Mouse (Mus musculus): ENCODE measurements at regions not wholly inside any gene's neighbourhood (a gene's known extent, or its start where the extent isn't known, plus 50 kb on each side); places are given as distances from the start of the nearest gene placed in this dataset.

- WGBS = 79% methylated on average over 4 of the region's 4 CpGs
- H3K4me3 ChIP-seq = no peak overlapping the region
- no peak for ATAC-seq (replicated peaks)
- 0 out of 2 replicates have a peak, but pooled peaks cover 5% of the 10 kb centered on the region for H3K4me1 ChIP-seq
- no peak overlapping the region for H3K9ac ChIP-seq (replicated peaks)
- H3K4me2 ChIP-seq (replicated peaks) = no peak overlapping the region
- no peak overlapping the region for H3K27ac ChIP-seq (replicated peaks)
- no peaks in the 10 kb centered on the region for H3K9me3 ChIP-seq
- H3K36me3 ChIP-seq = no peaks in the 10 kb centered on the region
- no peaks in the 10 kb centered on the region for H3K27me3 ChIP-seq
Measured at GRCm38 (mm10) chr1:69470614-69471250, 216.3 kb downstream of the Ikzf2 start.

GRCm38 (mm10) chr1:69469158-69469901, 217.7 kb downstream of the Ikzf2 start:
- 89% methylated on average over 8 of the region's 8 CpGs for WGBS
- H3K4me2 ChIP-seq (replicated peaks) = no peak overlapping the region
- ATAC-seq (replicated peaks) = no peak
- no peak overlapping the region for H3K9ac ChIP-seq (replicated peaks)
- H3K4me1 ChIP-seq = 0 out of 2 replicates have a peak, but pooled peaks cover 5% of the 10 kb centered on the region
- H3K27me3 ChIP-seq = no peaks in the 10 kb centered on the region
- no peak overlapping the region for H3K27ac ChIP-seq (replicated peaks)
- no peaks in the 10 kb centered on the region for H3K9me3 ChIP-seq
- H3K36me3 ChIP-seq = no peaks in the 10 kb centered on the region
- no peak overlapping the region for H3K4me3 ChIP-seq

- no peaks in the 10 kb centered on the region for H3K36me3 ChIP-seq
- no peak overlapping the region for H3K4me2 ChIP-seq (replicated peaks)
- 0 out of 2 replicates have a peak, but pooled peaks cover 5% of the 10 kb centered on the region for H3K4me1 ChIP-seq
- H3K9ac ChIP-seq (replicated peaks) = no peak overlapping the region
- H3K9me3 ChIP-seq = no peaks in the 10 kb centered on the region
- no peak overlapping the region for H3K4me3 ChIP-seq
- 9% methylated on average over 5 of the region's 5 CpGs for WGBS
- H3K27me3 ChIP-seq = no peaks in the 10 kb centered on the region
- peak; percentile 46 for ATAC-seq (replicated peaks)
- no peak overlapping the region for H3K27ac ChIP-seq (replicated peaks)
Measured at GRCm38 (mm10) chr1:69466534-69467275, 220.3 kb downstream of the Ikzf2 start.

GRCm38 (mm10) chr1:69461191-69461590, 225.9 kb downstream of the Ikzf2 start:
- WGBS = 71% methylated on average over 3 of the region's 3 CpGs
- ATAC-seq (replicated peaks) = no peak

GRCm38 (mm10) chr1:69459899-69460298, 227.1 kb downstream of the Ikzf2 start:
- Histone ChIP-seq H3K4me3 (no peak overlapping the region), H3K4me2 (replicated peaks) (no peak overlapping the region), H3K9ac (replicated peaks) (no peak overlapping the region), H3K36me3 (no peaks in the 10 kb centered on the region), H3K9me3 (no peaks in the 10 kb centered on the region), H3K4me1 (no peaks in the 10 kb centered on the region), H3K27ac (replicated peaks) (no peak overlapping the region), H3K27me3 (no peaks in the 10 kb centered on the region)
- ATAC-seq (replicated peaks) = no peak

More at GRCm38 (mm10) chr1:69461191-69461590, 225.9 kb downstream of the Ikzf2 start:
- H3K9me3 ChIP-seq = no peaks in the 10 kb centered on the region
- no peak overlapping the region for H3K27ac ChIP-seq (replicated peaks)
- no peaks in the 10 kb centered on the region for H3K36me3 ChIP-seq
- H3K9ac ChIP-seq (replicated peaks) = no peak overlapping the region
- no peak overlapping the region for H3K4me2 ChIP-seq (replicated peaks)
- no peaks in the 10 kb centered on the region for H3K27me3 ChIP-seq
- H3K4me3 ChIP-seq = no peak overlapping the region
- no peaks in the 10 kb centered on the region for H3K4me1 ChIP-seq

- Histone ChIP-seq H3K9me3 (no peaks in the 10 kb centered on the region), H3K4me2 (replicated peaks) (no peak overlapping the region), H3K4me3 (no peak overlapping the region), H3K36me3 (no peaks in the 10 kb centered on the region), H3K27ac (replicated peaks) (no peak overlapping the region), H3K27me3 (no peaks in the 10 kb centered on the region), H3K9ac (replicated peaks) (no peak overlapping the region), H3K4me1 (no peaks in the 10 kb centered on the region)
- ATAC-seq (replicated peaks) = no peak
Measured at GRCm38 (mm10) chr1:69457471-69457870, 229.6 kb downstream of the Ikzf2 start.

- ATAC-seq (replicated peaks) = no peak
- 93% methylated on average over 3 of the region's 3 CpGs for WGBS
- Histone ChIP-seq H3K9ac (replicated peaks) (no peak overlapping the region), H3K4me2 (replicated peaks) (no peak overlapping the region), H3K27me3 (no peaks in the 10 kb centered on the region), H3K4me3 (no peak overlapping the region), H3K9me3 (no peaks in the 10 kb centered on the region), H3K4me1 (no peaks in the 10 kb centered on the region), H3K36me3 (no peaks in the 10 kb centered on the region), H3K27ac (replicated peaks) (no peak overlapping the region)
Measured at GRCm38 (mm10) chr1:69453991-69454390, 233.1 kb downstream of the Ikzf2 start.

GRCm38 (mm10) chr1:69452910-69453309, 234.1 kb downstream of the Ikzf2 start:
- Histone ChIP-seq H3K4me1 (no peaks in the 10 kb centered on the region), H3K9me3 (no peaks in the 10 kb centered on the region), H3K9ac (replicated peaks) (no peak overlapping the region), H3K27ac (replicated peaks) (no peak overlapping the region), H3K36me3 (no peaks in the 10 kb centered on the region), H3K4me2 (replicated peaks) (no peak overlapping the region), H3K27me3 (no peaks in the 10 kb centered on the region), H3K4me3 (no peak overlapping the region)
- ATAC-seq (replicated peaks) = no peak

GRCm38 (mm10) chr1:69450455-69450854, 236.6 kb downstream of the Ikzf2 start:
- H3K36me3 ChIP-seq = no peaks in the 10 kb centered on the region
- WGBS = 72% methylated on average over 2 of the region's 2 CpGs

GRCm38 (mm10) chr1:69447276-69447675, 239.8 kb downstream of the Ikzf2 start:
- no peak overlapping the region for H3K27ac ChIP-seq (replicated peaks)
- 60% methylated on average over 5 of the region's 5 CpGs for WGBS

More at GRCm38 (mm10) chr1:69450455-69450854, 236.6 kb downstream of the Ikzf2 start:
- H3K27ac ChIP-seq (replicated peaks) = no peak overlapping the region
- no peak overlapping the region for H3K4me2 ChIP-seq (replicated peaks)
- H3K9ac ChIP-seq (replicated peaks) = no peak overlapping the region
- H3K9me3 ChIP-seq = no peaks in the 10 kb centered on the region
- no peaks in the 10 kb centered on the region for H3K27me3 ChIP-seq
- no peak overlapping the region for H3K4me3 ChIP-seq
- ATAC-seq (replicated peaks) = no peak
- no peaks in the 10 kb centered on the region for H3K4me1 ChIP-seq

GRCm38 (mm10) chr1:69444722-69445121, 242.3 kb downstream of the Ikzf2 start:
- Histone ChIP-seq H3K4me3 (no peak overlapping the region), H3K27ac (replicated peaks) (no peak overlapping the region), H3K9ac (replicated peaks) (no peak overlapping the region), H3K36me3 (no peaks in the 10 kb centered on the region), H3K9me3 (no peaks in the 10 kb centered on the region), H3K4me1 (no peaks in the 10 kb centered on the region), H3K27me3 (no peaks in the 10 kb centered on the region), H3K4me2 (replicated peaks) (no peak overlapping the region)
- ATAC-seq (replicated peaks) = no peak
- 68% methylated on average over 4 of the region's 4 CpGs for WGBS

More at GRCm38 (mm10) chr1:69447276-69447675, 239.8 kb downstream of the Ikzf2 start:
- Histone ChIP-seq H3K27me3 (no peaks in the 10 kb centered on the region), H3K9me3 (no peaks in the 10 kb centered on the region), H3K9ac (replicated peaks) (no peak overlapping the region), H3K4me1 (no peaks in the 10 kb centered on the region), H3K4me3 (no peak overlapping the region), H3K36me3 (no peaks in the 10 kb centered on the region), H3K4me2 (replicated peaks) (no peak overlapping the region)
- no peak for ATAC-seq (replicated peaks)

- H3K4me3 ChIP-seq = no peak overlapping the region
- no peaks in the 10 kb centered on the region for H3K9me3 ChIP-seq
- no peak for ATAC-seq (replicated peaks)
- no peak overlapping the region for H3K9ac ChIP-seq (replicated peaks)
- no peak overlapping the region for H3K4me2 ChIP-seq (replicated peaks)
- H3K27me3 ChIP-seq = no peaks in the 10 kb centered on the region
- H3K27ac ChIP-seq (replicated peaks) = no peak overlapping the region
- WGBS = 68% methylated on average over 7 of the region's 7 CpGs
- no peaks in the 10 kb centered on the region for H3K36me3 ChIP-seq
- H3K4me1 ChIP-seq = no peaks in the 10 kb centered on the region
Measured at GRCm38 (mm10) chr1:69443466-69443865, 243.6 kb downstream of the Ikzf2 start.
